Mouse (Mus musculus): Measurements from ENCODE around the gene Fam71b. TPM values are rescaled to one million over a fixed set of nuclear protein-coding genes. Genes with fewer than 3 reads are reported as not detected.

Fam71b gene
- polyA plus RNA-seq, 1 experiment from 2014 or later = not detected

- Histone ChIP-seq H3K27ac (no peak overlapping the region), H3K4me2 (replicated peaks) (no peak overlapping the region), H3K4me1 (replicated peaks) (no peaks in the 10 kb centered on the region), H3K9ac (replicated peaks) (no peak overlapping the region), H3K9me3 (no peaks in the 10 kb centered on the region), H3K4me3 (replicated peaks) (no peak overlapping the region), H3K27me3 (no peaks in the 10 kb centered on the region), H3K36me3 (no peaks in the 10 kb centered on the region)
- ATAC-seq = no peak
- WGBS = 93% methylated on average over 8 of the region's 8 CpGs
These were observed 25.1 kb upstream of the Fam71b start for GRCm38 (mm10) chr11:46371250-46371649.

GRCm38 (mm10) chr11:46372331-46372953 is 23.9 kb upstream of the Fam71b start:
- no peak overlapping the region for H3K27ac ChIP-seq
- 89% methylated on average over 8 of the region's 8 CpGs for WGBS
- no peak overlapping the region for H3K4me2 ChIP-seq (replicated peaks)

GRCm38 (mm10) chr11:46373071-46374030 is 23.0 kb upstream of the Fam71b start:
- Histone ChIP-seq H3K4me2 (replicated peaks) (no peak overlapping the region), H3K36me3 (no peaks in the 10 kb centered on the region), H3K27me3 (no peaks in the 10 kb centered on the region), H3K4me1 (replicated peaks) (no peaks in the 10 kb centered on the region), H3K4me3 (replicated peaks) (no peak overlapping the region), H3K27ac (no peak overlapping the region), H3K9me3 (no peaks in the 10 kb centered on the region), H3K9ac (replicated peaks) (no peak overlapping the region)
- no peak for ATAC-seq
- 84% methylated on average over 13 of the region's 13 CpGs for WGBS

More at GRCm38 (mm10) chr11:46372331-46372953, 23.9 kb upstream of the Fam71b start:
- Histone ChIP-seq H3K9ac (replicated peaks) (no peak overlapping the region), H3K4me3 (replicated peaks) (no peak overlapping the region), H3K4me1 (replicated peaks) (no peaks in the 10 kb centered on the region), H3K27me3 (no peaks in the 10 kb centered on the region), H3K36me3 (no peaks in the 10 kb centered on the region), H3K9me3 (no peaks in the 10 kb centered on the region)
- ATAC-seq = no peak

GRCm38 (mm10) chr11:46375015-46375414 is 21.3 kb upstream of the Fam71b start:
- H3K4me2 ChIP-seq (replicated peaks) = no peak overlapping the region
- H3K27ac ChIP-seq = no peak overlapping the region
- no peak for ATAC-seq
- H3K9me3 ChIP-seq = no peaks in the 10 kb centered on the region
- no peaks in the 10 kb centered on the region for H3K27me3 ChIP-seq
- no peaks in the 10 kb centered on the region for H3K4me1 ChIP-seq (replicated peaks)
- no peaks in the 10 kb centered on the region for H3K36me3 ChIP-seq
- WGBS = 88% methylated on average over 8 of the region's 8 CpGs
- H3K4me3 ChIP-seq (replicated peaks) = no peak overlapping the region
- no peak overlapping the region for H3K9ac ChIP-seq (replicated peaks)

GRCm38 (mm10) chr11:46377316-46377715 is 19.0 kb upstream of the Fam71b start:
- WGBS = 88% methylated on average over 1 of the region's 1 CpGs
- Histone ChIP-seq H3K9me3 (no peaks in the 10 kb centered on the region), H3K4me3 (replicated peaks) (no peak overlapping the region), H3K36me3 (no peaks in the 10 kb centered on the region), H3K4me1 (replicated peaks) (no peaks in the 10 kb centered on the region), H3K9ac (replicated peaks) (no peak overlapping the region), H3K4me2 (replicated peaks) (no peak overlapping the region), H3K27me3 (no peaks in the 10 kb centered on the region), H3K27ac (no peak overlapping the region)
- ATAC-seq = no peak

- Histone ChIP-seq H3K9ac (replicated peaks) (no peak overlapping the region), H3K27ac (no peak overlapping the region), H3K4me3 (replicated peaks) (no peak overlapping the region), H3K4me1 (replicated peaks) (no peaks in the 10 kb centered on the region), H3K4me2 (replicated peaks) (no peak overlapping the region), H3K36me3 (no peaks in the 10 kb centered on the region), H3K27me3 (no peaks in the 10 kb centered on the region), H3K9me3 (no peaks in the 10 kb centered on the region)
- ATAC-seq = no peak
- WGBS = 86% methylated on average over 8 of the region's 8 CpGs
These were observed 18.3 kb upstream of the Fam71b start for GRCm38 (mm10) chr11:46377819-46378782.

GRCm38 (mm10) chr11:46380097-46380675 is 16.2 kb upstream of the Fam71b start:
- no peak overlapping the region for H3K4me3 ChIP-seq (replicated peaks)
- no peak overlapping the region for H3K27ac ChIP-seq
- H3K9ac ChIP-seq (replicated peaks) = no peak overlapping the region
- H3K9me3 ChIP-seq = no peaks in the 10 kb centered on the region
- no peak for ATAC-seq
- 84% methylated on average over 7 of the region's 7 CpGs for WGBS
- no peaks in the 10 kb centered on the region for H3K4me1 ChIP-seq (replicated peaks)
- H3K4me2 ChIP-seq (replicated peaks) = no peak overlapping the region
- H3K36me3 ChIP-seq = no peaks in the 10 kb centered on the region
- H3K27me3 ChIP-seq = no peaks in the 10 kb centered on the region

GRCm38 (mm10) chr11:46382466-46382865 is 13.9 kb upstream of the Fam71b start:
- WGBS = 90% methylated on average over 4 of the region's 4 CpGs
- H3K4me2 ChIP-seq (replicated peaks) = no peak overlapping the region
- no peaks in the 10 kb centered on the region for H3K36me3 ChIP-seq
- no peak overlapping the region for H3K4me3 ChIP-seq (replicated peaks)
- no peak overlapping the region for H3K27ac ChIP-seq
- no peaks in the 10 kb centered on the region for H3K27me3 ChIP-seq
- H3K4me1 ChIP-seq (replicated peaks) = no peaks in the 10 kb centered on the region
- no peak overlapping the region for H3K9ac ChIP-seq (replicated peaks)
- no peak for ATAC-seq
- H3K9me3 ChIP-seq = no peaks in the 10 kb centered on the region

- Histone ChIP-seq H3K36me3 (no peaks in the 10 kb centered on the region), H3K27ac (no peak overlapping the region), H3K27me3 (no peaks in the 10 kb centered on the region), H3K9me3 (no peaks in the 10 kb centered on the region), H3K4me1 (replicated peaks) (no peaks in the 10 kb centered on the region), H3K9ac (replicated peaks) (no peak overlapping the region), H3K4me2 (replicated peaks) (no peak overlapping the region), H3K4me3 (replicated peaks) (no peak overlapping the region)
- 79% methylated on average over 2 of the region's 2 CpGs for whole genome bisulfite sequencing
- ATAC-seq = no peak
These were observed 11.4 kb upstream of the Fam71b start for GRCm38 (mm10) chr11:46384925-46385324.

GRCm38 (mm10) chr11:46386556-46386955 is 9.8 kb upstream of the Fam71b start:
- Histone ChIP-seq H3K4me1 (replicated peaks) (no peaks in the 10 kb centered on the region), H3K9ac (replicated peaks) (no peak overlapping the region), H3K36me3 (no peaks in the 10 kb centered on the region), H3K27me3 (no peaks in the 10 kb centered on the region), H3K9me3 (no peaks in the 10 kb centered on the region), H3K4me2 (replicated peaks) (no peak overlapping the region), H3K4me3 (replicated peaks) (no peak overlapping the region), H3K27ac (no peak overlapping the region)
- ATAC-seq = no peak
- WGBS = 86% methylated on average over 8 of the region's 8 CpGs

- no peaks in the 10 kb centered on the region for H3K9me3 ChIP-seq
- WGBS = 93% methylated on average over 8 of the region's 8 CpGs
- no peak overlapping the region for H3K27ac ChIP-seq
- H3K4me1 ChIP-seq (replicated peaks) = no peaks in the 10 kb centered on the region
- no peak overlapping the region for H3K4me2 ChIP-seq (replicated peaks)
- H3K9ac ChIP-seq (replicated peaks) = no peak overlapping the region
- no peak overlapping the region for H3K4me3 ChIP-seq (replicated peaks)
- H3K27me3 ChIP-seq = no peaks in the 10 kb centered on the region
- ATAC-seq = no peak
- H3K36me3 ChIP-seq = no peaks in the 10 kb centered on the region
These were observed 9.3 kb upstream of the Fam71b start for GRCm38 (mm10) chr11:46387061-46387460.

Measured in midbrain, embryonic 13.5 days (tissue).